Mouse (Mus musculus): ENCODE results near the gene Cyp2c23.

DNA sequence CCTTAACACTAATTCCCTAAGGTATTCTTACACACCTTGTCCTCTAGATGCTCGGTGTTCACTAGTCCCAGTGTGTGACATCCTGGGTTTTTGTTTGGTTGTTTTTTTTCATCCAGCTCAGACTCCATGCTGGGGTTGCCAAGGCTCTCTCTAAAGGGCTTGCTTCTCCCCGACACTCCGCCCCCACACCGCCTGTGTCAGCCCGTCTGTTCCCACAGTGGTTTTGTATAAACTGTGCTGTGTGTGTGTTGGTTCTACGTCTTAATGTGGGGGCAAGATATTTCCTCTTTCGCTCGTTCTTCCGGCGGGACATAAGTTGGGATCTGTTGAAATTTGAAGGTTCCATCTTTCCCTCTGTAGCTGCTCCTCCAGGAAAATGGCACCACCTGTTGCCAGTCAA lies 30.9 kb downstream of the Cyp2c23 start:
- TF ChIP-seq EP300 (IDR thresholded peaks at IDR 0.05; ENCODE audit: insufficient read depth, low read depth, low read length) (no peak), CTCF (IDR thresholded peaks at IDR 0.05) (no peak), POLR2A (IDR thresholded peaks at IDR 0.05; ENCODE audit: insufficient read depth, low read depth, low read length) (no peak)

Data from heart, adult 2 months (tissue).